Mouse (Mus musculus) liver, adult (tissue): Measurements from ENCODE around the gene Degs2.

Source experiments
- GATA4 ChIP-seq: IDR thresholded peaks from 2 replicates; pipeline ENCODE4 v1.6.1; 2014; ENCODE audit warnings: mild to moderate bottlenecking, low read length; ENCODE audit not compliant: insufficient replicate concordance

Gene Degs2

GRCm38 (mm10) chr12:108702185-108702584, at the start of gene Degs2:
Gene Degs2 (minus strand): TSS chr12:108702315.
- TF ChIP-seq GATA4, result no peak

- TF ChIP-seq GATA4, result no peak
Observed at GRCm38 (mm10) chr12:108751790-108752189, 49.7 kb upstream of the Degs2 start.

- TF ChIP-seq GATA4, result no peak
Observed at GRCm38 (mm10) chr12:108750226-108750625, 48.1 kb upstream of the Degs2 start.

- no peak for TF ChIP-seq GATA4
Observed at GRCm38 (mm10) chr12:108749454-108749853, 47.3 kb upstream of the Degs2 start.

- TF ChIP-seq GATA4, result no peak
Observed at GRCm38 (mm10) chr12:108749019-108749418, 46.9 kb upstream of the Degs2 start.

GRCm38 (mm10) chr12:108745990-108746389, 43.9 kb upstream of the Degs2 start:
- TF ChIP-seq GATA4, result no peak

GRCm38 (mm10) chr12:108742241-108742640, 40.1 kb upstream of the Degs2 start:
- no peak for TF ChIP-seq GATA4

- no peak for TF ChIP-seq GATA4
Observed at GRCm38 (mm10) chr12:108741472-108741871, 39.4 kb upstream of the Degs2 start.

- no peak for TF ChIP-seq GATA4
Observed at GRCm38 (mm10) chr12:108738745-108739144, 36.6 kb upstream of the Degs2 start.

GRCm38 (mm10) chr12:108737838-108738237, 35.7 kb upstream of the Degs2 start:
- TF ChIP-seq GATA4, result no peak

GRCm38 (mm10) chr12:108734386-108734785, 32.3 kb upstream of the Degs2 start:
- no peak for TF ChIP-seq GATA4

GRCm38 (mm10) chr12:108723841-108724240, 21.7 kb upstream of the Degs2 start:
- no peak for TF ChIP-seq GATA4

GRCm38 (mm10) chr12:108722464-108722863, 20.3 kb upstream of the Degs2 start:
- TF ChIP-seq GATA4, result no peak

- TF ChIP-seq GATA4, result no peak
Observed at GRCm38 (mm10) chr12:108718485-108718884, 16.4 kb upstream of the Degs2 start.

- no peak for TF ChIP-seq GATA4
Observed at GRCm38 (mm10) chr12:108715854-108716253, 13.7 kb upstream of the Degs2 start.

- TF ChIP-seq GATA4, result no peak
Observed at GRCm38 (mm10) chr12:108712481-108712880, 10.4 kb upstream of the Degs2 start.

GRCm38 (mm10) chr12:108710861-108711615, 8.9 kb upstream of the Degs2 start:
- no peak for TF ChIP-seq GATA4
